Mouse (Mus musculus) T-helper 17 cell (primary cell): ENCODE data around the gene Gadd45a.

Experiments
- in situ Hi-C, 2 experiments: fragments of 300-600 bp; cut with MboI, MseI; formaldehyde crosslinking; loops; 1 replicate in 1 of 2; 2 replicates in 1 of 2; pipeline ENCODE4 v1.15.1; 2025; ENCODE audit warnings: high pct_unique_total_duplicates in 2 of 2

Gene Gadd45a

GRCm38 (mm10) chr6:67048880-67049694 is 11.8 kb upstream of the Gadd45a start:
- in situ Hi-C loops: no loop called here

DNA sequence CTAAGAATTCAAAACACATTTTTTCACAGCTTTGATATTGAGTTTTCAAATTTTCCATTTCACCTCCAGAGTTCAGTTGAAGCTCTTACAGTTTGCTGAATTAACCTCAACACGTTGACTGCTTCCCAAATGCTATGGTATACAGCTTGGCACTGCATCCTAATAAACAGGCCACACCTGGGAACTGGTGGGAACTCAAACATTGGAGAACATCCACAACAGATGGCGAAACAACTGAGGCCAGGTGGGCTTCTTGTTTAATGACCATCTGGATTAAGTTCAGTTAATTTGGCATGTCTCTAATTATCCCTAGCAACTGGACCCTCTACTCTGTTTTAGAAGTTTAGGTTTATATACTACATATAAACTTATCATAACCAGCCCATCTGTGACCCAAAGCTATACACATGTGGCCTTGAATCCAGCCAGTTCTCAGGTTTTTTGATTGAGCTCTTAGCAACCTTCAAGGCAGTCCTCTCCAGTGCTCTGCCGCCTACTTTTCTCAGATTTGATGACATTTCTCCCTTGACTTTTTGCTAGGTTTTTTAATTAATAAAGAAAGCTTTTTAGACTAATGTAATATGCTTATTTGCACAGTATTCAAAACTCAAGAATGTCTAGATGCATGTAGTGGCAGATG is 10.9 kb upstream of the Gadd45a start:
- in situ Hi-C loops: no loop called here

DNA sequence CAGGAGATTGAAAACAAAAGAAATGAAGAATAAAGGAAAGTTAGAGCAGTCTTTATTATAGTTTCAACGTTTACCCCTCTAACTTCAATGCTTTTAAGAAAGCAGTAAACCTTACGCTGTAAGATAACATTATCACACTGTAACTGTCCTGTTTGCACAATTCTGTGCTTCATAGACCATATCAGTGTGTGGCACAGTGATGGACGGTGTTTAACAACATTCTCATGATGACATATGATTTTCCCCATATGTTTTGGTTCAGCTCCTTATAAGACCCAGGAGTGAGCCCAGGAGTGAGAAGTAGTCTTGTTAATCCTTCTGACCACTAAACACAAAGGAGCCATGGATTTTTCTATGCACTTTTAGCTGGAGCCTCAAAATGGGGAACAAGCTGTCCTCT is 9.7 kb upstream of the Gadd45a start:
- in situ Hi-C loops: no loop called here

DNA sequence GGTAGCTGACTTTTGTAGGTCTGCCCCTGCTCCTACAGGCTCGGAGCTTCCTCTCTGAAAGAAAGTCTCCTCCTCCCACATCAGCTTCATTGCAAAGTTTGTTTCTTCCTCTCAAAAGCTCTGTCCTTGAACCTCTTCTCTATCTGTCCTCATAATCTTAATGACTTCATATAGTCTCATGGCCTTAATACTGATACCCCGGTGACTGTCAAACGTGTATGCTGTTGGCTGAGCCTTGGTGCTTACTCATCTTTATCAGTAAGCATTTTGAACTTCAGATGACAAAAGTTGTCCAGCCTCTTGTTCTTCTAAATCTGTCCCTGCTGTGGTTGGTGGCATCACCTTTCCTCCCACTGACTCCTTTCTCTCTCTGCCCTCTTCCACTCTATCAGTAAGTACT is 8.2 kb upstream of the Gadd45a start:
- in situ Hi-C loops: no loop called here

GRCm38 (mm10) chr6:67040904-67041410 is 3.7 kb upstream of the Gadd45a start:
- in situ Hi-C loops: loop anchor here (5.0 kb wide), 1 partner anchor 101 kb away; no protein-coding TSS in a partner anchor

GRCm38 (mm10) chr6:67038964-67039363 is 1.7 kb upstream of the Gadd45a start:
- in situ Hi-C loops: loop anchor here in 1 of 2 experiments (10.0 kb wide), 1 partner anchor 86 kb away; no protein-coding TSS in a partner anchor

- in situ Hi-C loops: loop anchor here in 1 of 2 experiments (10.0 kb wide), 1 partner anchor 88 kb away; no protein-coding TSS in a partner anchor
Observed at GRCm38 (mm10) chr6:67036356-67036811, 873 bp downstream of the Gadd45a start.

- in situ Hi-C loops: loop anchor here in 1 of 2 experiments (10.0 kb wide), 1 partner anchor 89 kb away; no protein-coding TSS in a partner anchor
Observed at GRCm38 (mm10) chr6:67035388-67036299, 1.6 kb downstream of the Gadd45a start.

DNA sequence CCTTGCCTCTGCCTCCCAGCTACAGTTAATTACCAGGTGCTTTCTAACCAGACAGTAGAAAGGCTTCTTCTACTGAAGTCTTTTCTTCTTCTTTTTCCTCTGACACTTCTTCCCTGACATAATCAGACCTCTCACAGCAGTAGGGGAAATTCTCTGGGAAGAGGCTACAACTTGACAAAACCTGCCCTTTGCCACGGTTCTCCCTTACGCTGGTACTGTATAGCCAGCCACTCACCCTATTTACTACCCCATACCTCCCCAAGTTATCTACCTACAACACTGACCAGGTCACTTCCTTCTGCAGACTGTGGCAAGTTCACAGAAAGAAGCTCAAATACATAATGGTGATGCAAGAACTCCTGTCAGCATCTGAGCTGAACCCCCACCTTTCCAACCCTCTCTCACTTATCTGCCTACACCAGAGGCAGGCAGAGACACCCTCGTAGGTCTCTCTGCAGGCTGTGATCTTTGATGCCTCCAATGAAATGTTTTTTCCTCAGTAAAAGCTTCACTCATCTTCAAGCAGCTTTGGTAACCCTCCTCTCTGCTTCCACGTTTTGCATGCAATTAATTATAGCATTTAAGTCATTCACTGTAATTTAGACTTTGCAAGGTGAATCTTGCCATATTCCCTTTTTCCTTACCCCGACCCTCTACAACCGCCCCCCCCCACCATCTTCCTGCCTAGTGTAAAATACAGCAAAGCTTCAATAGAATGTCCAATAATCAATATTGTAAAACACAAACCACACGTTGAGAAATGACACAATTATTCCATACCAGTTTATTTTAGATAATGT is 2.7 kb downstream of the Gadd45a start:
- in situ Hi-C loops: loop anchor here in 1 of 2 experiments (10.0 kb wide), 1 partner anchor 90 kb away; no protein-coding TSS in a partner anchor

- in situ Hi-C loops: loop anchor here in 1 of 2 experiments (10.0 kb wide), 1 partner anchor 91 kb away; no protein-coding TSS in a partner anchor
Observed at GRCm38 (mm10) chr6:67033604-67034003, 3.7 kb downstream of the Gadd45a start.

GRCm38 (mm10) chr6:67032972-67033371 is 4.3 kb downstream of the Gadd45a start:
- in situ Hi-C loops: loop anchor here in 1 of 2 experiments (10.0 kb wide), 1 partner anchor 92 kb away; no protein-coding TSS in a partner anchor

GRCm38 (mm10) chr6:67032551-67032950 is 4.7 kb downstream of the Gadd45a start:
- in situ Hi-C loops: loop anchor here in 1 of 2 experiments (10.0 kb wide), 1 partner anchor 92 kb away; no protein-coding TSS in a partner anchor

GRCm38 (mm10) chr6:67030846-67031245 is 6.4 kb downstream of the Gadd45a start:
- in situ Hi-C loops: loop anchor here in 1 of 2 experiments (10.0 kb wide), 1 partner anchor 94 kb away; no protein-coding TSS in a partner anchor

DNA sequence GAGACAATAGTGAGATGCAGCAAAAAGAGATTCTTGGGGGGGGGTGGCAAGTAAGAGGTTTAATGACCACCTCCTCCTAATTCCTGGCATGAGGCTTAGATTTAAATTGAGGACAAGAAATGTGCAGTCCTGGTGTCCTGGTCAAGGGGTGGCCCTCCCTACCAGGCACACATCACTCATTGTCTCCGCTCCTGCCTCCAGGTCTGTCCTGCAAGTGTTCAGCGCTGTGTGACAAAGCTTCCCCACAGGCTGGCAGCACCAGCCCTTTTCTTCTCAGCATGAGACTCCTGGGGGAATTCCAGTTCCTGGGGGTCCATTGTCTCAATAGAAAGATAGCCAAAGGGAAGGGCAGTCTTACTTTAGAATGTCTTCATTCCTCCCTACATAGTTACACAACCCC is 6.8 kb downstream of the Gadd45a start:
- in situ Hi-C loops: loop anchor here in 1 of 2 experiments (10.0 kb wide), 1 partner anchor 94 kb away; no protein-coding TSS in a partner anchor

DNA sequence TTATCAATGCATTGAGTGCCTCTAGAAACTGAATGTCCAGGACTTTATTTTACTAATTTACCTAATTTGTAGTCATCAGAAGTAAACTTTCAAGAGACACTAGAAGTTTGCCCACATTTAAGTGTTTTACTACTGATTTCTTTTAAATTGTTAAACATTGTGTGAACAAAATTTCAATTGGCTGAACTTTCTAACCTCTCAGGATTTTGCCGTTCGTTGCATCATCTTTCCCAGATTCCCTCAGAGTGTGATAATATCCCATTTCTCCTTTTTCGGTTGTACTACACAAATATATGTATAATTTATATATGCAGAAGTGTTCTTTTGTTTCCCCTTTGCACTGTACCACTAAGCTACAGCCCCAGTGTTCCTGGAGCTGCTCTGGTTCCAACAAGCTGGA is 7.3 kb downstream of the Gadd45a start:
- in situ Hi-C loops: loop anchor here in 1 of 2 experiments (10.0 kb wide), 1 partner anchor 95 kb away; no protein-coding TSS in a partner anchor

- in situ Hi-C loops: no loop called here
Observed at GRCm38 (mm10) chr6:67029312-67029950, 7.8 kb downstream of the Gadd45a start.

DNA sequence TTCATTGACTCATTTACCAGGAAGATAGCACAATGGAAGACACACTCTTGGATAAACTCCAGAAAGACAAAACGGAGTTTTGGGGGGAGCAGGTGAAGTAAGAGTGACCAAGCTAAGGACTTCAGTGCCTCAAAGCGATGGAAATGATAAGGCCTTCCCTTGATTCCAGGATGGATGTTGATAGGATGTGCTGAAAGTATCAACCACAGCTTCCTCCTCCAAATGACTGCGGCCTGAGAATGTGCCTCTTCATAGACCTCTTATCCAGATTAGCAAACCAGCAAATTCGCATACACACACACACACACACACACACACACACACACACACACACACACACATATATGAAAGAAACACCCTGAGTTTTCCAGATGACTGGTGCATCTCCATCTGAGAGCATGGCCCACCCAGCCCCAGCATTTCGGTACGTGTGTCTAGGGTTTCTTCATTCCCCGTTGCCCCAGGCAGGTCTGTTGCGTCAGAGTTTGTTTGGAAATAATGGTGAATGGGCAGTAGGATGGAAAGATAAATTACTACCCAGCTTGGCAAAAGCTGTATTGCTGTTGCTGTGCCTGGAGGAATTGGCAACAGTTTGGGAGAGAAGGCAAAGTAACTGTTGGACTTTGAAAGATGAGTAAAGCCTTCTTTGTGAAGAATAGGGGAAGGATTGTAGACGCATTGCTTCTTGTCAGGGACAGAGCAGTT is 9.7 kb downstream of the Gadd45a start:
- in situ Hi-C loops: no loop called here

GRCm38 (mm10) chr6:67026661-67027060 is 10.6 kb downstream of the Gadd45a start:
- in situ Hi-C loops: no loop called here

DNA sequence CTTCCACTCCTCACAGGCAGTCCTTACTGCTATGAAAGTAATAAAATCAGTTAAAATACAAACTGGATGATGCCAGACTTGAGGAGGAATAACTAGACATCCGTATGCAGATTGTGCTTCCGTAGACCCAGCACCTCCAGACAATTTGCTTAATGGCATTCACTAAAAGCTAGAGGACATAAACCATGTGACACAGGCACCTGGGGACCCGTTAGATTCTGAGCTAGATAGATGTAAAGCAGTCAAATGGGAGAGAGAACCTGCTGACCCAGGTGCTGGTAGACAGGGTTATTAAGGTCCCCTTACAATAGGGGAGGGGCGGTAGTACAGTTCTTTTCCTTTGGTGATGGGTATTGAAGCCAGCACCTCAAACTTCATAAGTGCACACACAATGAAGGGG is 13.5 kb downstream of the Gadd45a start:
- in situ Hi-C loops: no loop called here
